Mouse (Mus musculus) heart, adult 2 months (tissue): ENCODE data around the gene Gm21887.
"Not testable (repeated sequence)": the region's sequence is repeated elsewhere in the genome, so short reads cannot be mapped to it uniquely, and the experiment has no call there.

Experiments used
- CTCF ChIP-seq: fragments of 200-600 bp; IDR thresholded peaks from 2 replicates; pipeline ENCODE4 v1.8.1; 2022; ENCODE audit warnings: antibody characterized with exemption, mild to moderate bottlenecking, moderate library complexity
- POLR2A ChIP-seq: fragments of 200-500 bp; IDR thresholded peaks from 2 replicates; pipeline ENCODE4 v1.6.1; 2011; ENCODE audit warnings: mild to moderate bottlenecking, low read depth, low read length, control low read depth; ENCODE audit not compliant: insufficient read depth

DNA sequence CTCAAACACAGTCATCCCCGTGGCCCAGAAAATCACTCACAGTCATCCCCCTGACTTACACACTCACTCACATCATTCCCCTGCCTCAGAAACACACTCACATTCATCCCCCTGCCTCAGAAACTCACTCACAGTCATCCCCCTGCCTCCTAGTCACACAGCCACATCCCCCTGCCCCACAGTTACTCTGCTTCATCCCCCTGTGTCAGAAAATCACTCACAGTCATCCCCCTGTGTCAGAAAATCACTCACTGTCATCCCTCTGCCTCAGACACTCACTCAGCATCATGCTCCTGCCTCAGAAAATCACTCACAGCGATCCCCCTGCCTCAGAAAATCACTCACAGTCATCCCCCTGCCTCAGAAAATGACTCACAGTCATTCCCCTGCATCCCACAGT lies 5.2 kb upstream of the Gm21887 start:
- not testable (repeated sequence) for TF ChIP-seq POLR2A, CTCF
